Mouse (Mus musculus): ENCODE data around the gene Ggt1. TPM values are rescaled to one million over a fixed set of nuclear protein-coding genes. Genes with fewer than 3 reads are reported as not detected.

Gene Ggt1
- 1.1 and 2.0 TPM in 2 replicates for polyA plus RNA-seq (2016; fragmentation: Nextera tagmentation; extraction: Ambion mirVana)

- no peak for ATAC-seq (ENCODE audit: low FRiP score)
- peak within 1 kb of the TSS; percentile 63 for H3K4me3 ChIP-seq
- no peaks in the 10 kb centered on the region for H3K9me3 ChIP-seq (replicated peaks)
- H3K27ac ChIP-seq, result peak within 1 kb of the TSS; percentile 92
- H3K36me3 ChIP-seq, result no peaks in the 10 kb centered on the region
- peak within 1 kb of the TSS; percentile 91 for H3K9ac ChIP-seq
- peaks cover 24% of the 10 kb centered on the region for H3K27me3 ChIP-seq
- WGBS, result 52% methylated on average over 10 of the region's 10 CpGs
- H3K4me2 ChIP-seq (replicated peaks), result peak within 1 kb of the TSS; percentile 95
- peaks cover 45% of the 10 kb centered on the region for H3K4me1 ChIP-seq
Observed at GRCm38 (mm10) chr10:75561071-75561654, at the start of gene Ggt1. Gene Ggt1 (plus strand): TSS chr10:75561604.

GRCm38 (mm10) chr10:75511897-75512296, 49.5 kb upstream of the Ggt1 start:
- Histone ChIP-seq H3K9me3 (replicated peaks) (no peaks in the 10 kb centered on the region), H3K4me2 (replicated peaks) (no peak overlapping the region), H3K27me3 (no peaks in the 10 kb centered on the region), H3K36me3 (peaks cover 54% of the 10 kb centered on the region), H3K9ac (no peak overlapping the region), H3K4me1 (peaks cover 15% of the 10 kb centered on the region), H3K4me3 (no peak overlapping the region), H3K27ac (peak overlapping the region; percentile 35; the same call in 1 of the 2 replicates)
- ATAC-seq (ENCODE audit: low FRiP score), result no peak
- WGBS, result 93% methylated on average over 7 of the region's 7 CpGs

- no peak for ATAC-seq (ENCODE audit: low FRiP score)
- Histone ChIP-seq H3K4me1 (peaks cover 15% of the 10 kb centered on the region), H3K27ac (no peak overlapping the region), H3K9ac (no peak overlapping the region), H3K27me3 (no peaks in the 10 kb centered on the region), H3K9me3 (replicated peaks) (no peaks in the 10 kb centered on the region), H3K36me3 (peaks cover 45% of the 10 kb centered on the region), H3K4me2 (replicated peaks) (no peak overlapping the region), H3K4me3 (no peak overlapping the region)
- WGBS, result 90% methylated on average over 7 of the region's 7 CpGs
Observed at GRCm38 (mm10) chr10:75512796-75513195, 48.6 kb upstream of the Ggt1 start.

GRCm38 (mm10) chr10:75513306-75514067, 47.9 kb upstream of the Ggt1 start:
- Histone ChIP-seq H3K4me2 (replicated peaks) (no peak overlapping the region), H3K9ac (no peak overlapping the region), H3K4me1 (peaks cover 15% of the 10 kb centered on the region), H3K27me3 (no peaks in the 10 kb centered on the region), H3K36me3 (peaks cover 40% of the 10 kb centered on the region), H3K4me3 (no peak overlapping the region), H3K27ac (no peak overlapping the region), H3K9me3 (replicated peaks) (no peaks in the 10 kb centered on the region)
- WGBS, result 88% methylated on average over 8 of the region's 8 CpGs
- ATAC-seq (ENCODE audit: low FRiP score), result no peak

- Histone ChIP-seq H3K36me3 (peaks cover 31% of the 10 kb centered on the region), H3K9me3 (replicated peaks) (no peaks in the 10 kb centered on the region), H3K27me3 (no peaks in the 10 kb centered on the region), H3K4me3 (no peak overlapping the region), H3K4me1 (peaks cover 24% of the 10 kb centered on the region), H3K27ac (no peak overlapping the region), H3K4me2 (replicated peaks) (no peak overlapping the region), H3K9ac (no peak overlapping the region)
- no peak for ATAC-seq (ENCODE audit: low FRiP score)
- WGBS, result 81% methylated on average over 7 of the region's 7 CpGs
Observed at GRCm38 (mm10) chr10:75514361-75514760, 47.0 kb upstream of the Ggt1 start.

GRCm38 (mm10) chr10:75515216-75516037, 46.0 kb upstream of the Ggt1 start:
- Histone ChIP-seq H3K27me3 (no peaks in the 10 kb centered on the region), H3K4me1 (peaks cover 25% of the 10 kb centered on the region), H3K9me3 (replicated peaks) (no peaks in the 10 kb centered on the region), H3K4me2 (replicated peaks) (peak overlapping the region; percentile 94), H3K9ac (peak overlapping the region; percentile 91; the same call in 1 of the 2 replicates), H3K36me3 (peaks cover 25% of the 10 kb centered on the region), H3K4me3 (no peak overlapping the region), H3K27ac (no peak overlapping the region)
- 71% methylated on average over 4 of the region's 4 CpGs for WGBS
- ATAC-seq (ENCODE audit: low FRiP score), result no peak

GRCm38 (mm10) chr10:75516038-75516723, 45.2 kb upstream of the Ggt1 start:
- H3K9ac ChIP-seq, result peak overlapping the region; percentile 91
- WGBS, result 26% methylated on average over 8 of the region's 8 CpGs
- ATAC-seq (ENCODE audit: low FRiP score), result no peak
- peak overlapping the region; percentile 96 for H3K27ac ChIP-seq
- H3K9me3 ChIP-seq (replicated peaks), result no peaks in the 10 kb centered on the region
- peaks cover 25% of the 10 kb centered on the region for H3K4me1 ChIP-seq
- peak overlapping the region; percentile 94 for H3K4me2 ChIP-seq (replicated peaks)
- no peaks in the 10 kb centered on the region for H3K27me3 ChIP-seq
- peak overlapping the region; percentile 87 for H3K4me3 ChIP-seq
- H3K36me3 ChIP-seq, result peaks cover 25% of the 10 kb centered on the region

GRCm38 (mm10) chr10:75516724-75517072, 44.7 kb upstream of the Ggt1 start:
- peaks cover 24% of the 10 kb centered on the region for H3K36me3 ChIP-seq
- H3K27ac ChIP-seq, result peak overlapping the region; percentile 96
- peak overlapping the region; percentile 87 for H3K4me3 ChIP-seq
- peak overlapping the region; percentile 91 for H3K9ac ChIP-seq
- no peaks in the 10 kb centered on the region for H3K9me3 ChIP-seq (replicated peaks)
- ATAC-seq (ENCODE audit: low FRiP score), result no peak
- H3K27me3 ChIP-seq, result no peaks in the 10 kb centered on the region
- peaks cover 27% of the 10 kb centered on the region for H3K4me1 ChIP-seq
- WGBS, result under 1% methylated on average over 12 of the region's 12 CpGs
- H3K4me2 ChIP-seq (replicated peaks), result peak overlapping the region; percentile 94

- H3K4me1 ChIP-seq, result peaks cover 27% of the 10 kb centered on the region
- peak within 1 kb of the TSS; percentile 96 for H3K27ac ChIP-seq
- H3K4me3 ChIP-seq, result peak within 1 kb of the TSS; percentile 87
- under 1% methylated on average over 33 of the region's 52 CpGs for WGBS
- no peaks in the 10 kb centered on the region for H3K9me3 ChIP-seq (replicated peaks)
- H3K9ac ChIP-seq, result peak within 1 kb of the TSS; percentile 91
- ATAC-seq (ENCODE audit: low FRiP score), result peak; percentile 98
- peak within 1 kb of the TSS; percentile 94 for H3K4me2 ChIP-seq (replicated peaks)
- H3K27me3 ChIP-seq, result no peaks in the 10 kb centered on the region
- peaks cover 23% of the 10 kb centered on the region for H3K36me3 ChIP-seq
Observed at GRCm38 (mm10) chr10:75517073-75517757, 44.2 kb upstream of the Ggt1 start, which contains the start of gene Snrpd3. Gene Snrpd3 (plus strand): TSS chr10:75517551.

GRCm38 (mm10) chr10:75517758-75518143, 43.7 kb upstream of the Ggt1 start, which contains the start of gene Gucd1:
Gene Gucd1 (minus strand): TSS chr10:75517972.
- peaks cover 27% of the 10 kb centered on the region for H3K4me1 ChIP-seq
- no peaks in the 10 kb centered on the region for H3K9me3 ChIP-seq (replicated peaks)
- ATAC-seq (ENCODE audit: low FRiP score), result peak; percentile 94
- peak within 1 kb of the TSS; percentile 96 for H3K27ac ChIP-seq
- peaks cover 21% of the 10 kb centered on the region for H3K36me3 ChIP-seq
- peak within 1 kb of the TSS; percentile 87 for H3K4me3 ChIP-seq
- H3K4me2 ChIP-seq (replicated peaks), result peak within 1 kb of the TSS; percentile 94
- H3K27me3 ChIP-seq, result no peaks in the 10 kb centered on the region
- peak within 1 kb of the TSS; percentile 91 for H3K9ac ChIP-seq
- 0% methylated on average over 20 of the region's 20 CpGs for WGBS

- no peak overlapping the region for H3K9ac ChIP-seq
- no peak overlapping the region for H3K27ac ChIP-seq
- H3K4me1 ChIP-seq, result peaks cover 24% of the 10 kb centered on the region
- 96% methylated on average over 5 of the region's 5 CpGs for WGBS
- H3K4me2 ChIP-seq (replicated peaks), result no peak overlapping the region
- no peaks in the 10 kb centered on the region for H3K27me3 ChIP-seq
- ATAC-seq (ENCODE audit: low FRiP score), result no peak
- no peaks in the 10 kb centered on the region for H3K9me3 ChIP-seq (replicated peaks)
- peaks cover 47% of the 10 kb centered on the region for H3K36me3 ChIP-seq
- H3K4me3 ChIP-seq, result no peak overlapping the region
Observed at GRCm38 (mm10) chr10:75520581-75520980, 40.8 kb upstream of the Ggt1 start.
